Mouse (Mus musculus): ENCODE results near the gene Sipa1l2.
A peak's percentile ranks its signal among the peaks of the same experiment; 100 is the strongest.

Sipa1l2 gene

GRCm38 (mm10) chr8:125569533-125570365 is at the start of gene Sipa1l2:
TSS of gene Sipa1l2 (minus strand) at chr8:125569808.
- DNase-seq (ENCODE audit: low spot score), result peak; percentile 84

GRCm38 (mm10) chr8:125618543-125619335 is 49.1 kb upstream of the Sipa1l2 start:
- no peak for DNase-seq (ENCODE audit: low spot score)

- DNase-seq (ENCODE audit: low spot score), result no peak
Measured at GRCm38 (mm10) chr8:125616935-125617334, 47.3 kb upstream of the Sipa1l2 start.

GRCm38 (mm10) chr8:125616039-125616438 is 46.4 kb upstream of the Sipa1l2 start:
- no peak for DNase-seq (ENCODE audit: low spot score)

- no peak for DNase-seq (ENCODE audit: low spot score)
Measured at GRCm38 (mm10) chr8:125613552-125613951, 43.9 kb upstream of the Sipa1l2 start.

- DNase-seq (ENCODE audit: low spot score), result no peak
Measured at GRCm38 (mm10) chr8:125611799-125612560, 42.4 kb upstream of the Sipa1l2 start.

GRCm38 (mm10) chr8:125611024-125611798 is 41.6 kb upstream of the Sipa1l2 start:
- DNase-seq (ENCODE audit: low spot score), result no peak

- DNase-seq (ENCODE audit: low spot score), result no peak
Measured at GRCm38 (mm10) chr8:125609737-125610136, 40.1 kb upstream of the Sipa1l2 start.

GRCm38 (mm10) chr8:125607714-125608223 is 38.2 kb upstream of the Sipa1l2 start:
- DNase-seq (ENCODE audit: low spot score), result no peak

- no peak for DNase-seq (ENCODE audit: low spot score)
Measured at GRCm38 (mm10) chr8:125606937-125607336, 37.3 kb upstream of the Sipa1l2 start.

GRCm38 (mm10) chr8:125604817-125605512 is 35.4 kb upstream of the Sipa1l2 start:
- no peak for DNase-seq (ENCODE audit: low spot score)

- no peak for DNase-seq (ENCODE audit: low spot score)
Measured at GRCm38 (mm10) chr8:125604213-125604816, 34.7 kb upstream of the Sipa1l2 start.

- DNase-seq (ENCODE audit: low spot score), result no peak
Measured at GRCm38 (mm10) chr8:125603312-125603840, 33.8 kb upstream of the Sipa1l2 start.

- no peak for DNase-seq (ENCODE audit: low spot score)
Measured at GRCm38 (mm10) chr8:125600033-125600686, 30.6 kb upstream of the Sipa1l2 start.

- DNase-seq (ENCODE audit: low spot score), result no peak
Measured at GRCm38 (mm10) chr8:125595571-125596508, 26.2 kb upstream of the Sipa1l2 start.

- no peak for DNase-seq (ENCODE audit: low spot score)
Measured at GRCm38 (mm10) chr8:125590363-125590762, 20.8 kb upstream of the Sipa1l2 start.

GRCm38 (mm10) chr8:125586587-125586986 is 17.0 kb upstream of the Sipa1l2 start:
- no peak for DNase-seq (ENCODE audit: low spot score)

GRCm38 (mm10) chr8:125584276-125584675 is 14.7 kb upstream of the Sipa1l2 start:
- no peak for DNase-seq (ENCODE audit: low spot score)
